8 mouse cellular contexts compared by ENCODE assay signal in the genomic region with DNA sequence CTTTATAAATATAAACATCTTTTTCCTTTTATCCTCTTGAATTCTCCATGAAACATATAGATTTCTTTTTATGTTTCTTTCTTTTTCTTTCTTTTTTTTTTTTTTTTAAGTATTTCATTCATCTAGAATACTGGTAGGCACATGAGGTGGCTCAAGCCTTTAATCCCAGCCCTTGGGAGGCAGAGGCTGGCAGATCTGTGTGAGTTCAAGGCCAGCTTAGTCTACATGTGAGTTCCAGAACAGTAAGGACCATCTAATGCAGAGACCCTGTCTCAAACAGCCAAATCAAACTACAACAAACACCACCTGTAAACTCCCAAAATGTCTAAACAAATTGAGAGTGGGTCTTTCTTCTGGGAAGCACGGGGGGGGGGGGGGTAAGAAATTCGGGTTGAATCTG. TPM values are rescaled to one million over a fixed set of nuclear protein-coding genes. Genes with fewer than 3 reads are reported as not detected.
DNase-seq lines count a peak whose midpoint lies in the region; ATAC-seq and TF ChIP-seq lines count a peak whose summit lies in the region.

No protein-coding gene starts in this region.

- ATAC-seq in forebrain, postnatal 0 days = no peak
- ATAC-seq in kidney, postnatal 0 days (replicated peaks; ENCODE audit: low FRiP score, low read depth) = no peak
- no peak for ATAC-seq in embryonic facial prominence, embryonic 14.5 days (ENCODE audit: low read depth)
- ATAC-seq in liver, embryonic 16.5 days (ENCODE audit: low read depth) = no peak
- ATAC-seq in activated CD4-positive, CD25-positive, alpha-beta regulatory T cell, adult 4 months = no peak

- peaks cover 48% of the 10 kb centered on the region for H3K4me1 ChIP-seq in forebrain, embryonic 10.5 days
- no peaks in the 10 kb centered on the region for H3K4me1 ChIP-seq in forebrain, postnatal 0 days (ENCODE audit: insufficient read depth)
- H3K4me1 ChIP-seq in kidney, postnatal 0 days (replicated peaks; ENCODE audit: insufficient read depth, low read length) = peaks cover 6% of the 10 kb centered on the region
- H3K4me1 ChIP-seq in embryonic facial prominence, embryonic 14.5 days (ENCODE audit: control insufficient read depth, insufficient read depth, low read length) = peaks cover 12% of the 10 kb centered on the region
- H3K4me1 ChIP-seq in liver, embryonic 16.5 days (ENCODE audit: control insufficient read depth, low read depth, low read length) = peaks cover 24% of the 10 kb centered on the region

- H3K27ac ChIP-seq in forebrain, embryonic 10.5 days = peak overlapping the region; percentile 98
- H3K27ac ChIP-seq in forebrain, postnatal 0 days (ENCODE audit: low read depth, low read length) = no peak overlapping the region
- no peak overlapping the region for H3K27ac ChIP-seq in kidney, postnatal 0 days
- no peak overlapping the region for H3K27ac ChIP-seq in embryonic facial prominence, embryonic 14.5 days (replicated peaks; ENCODE audit: low read depth, low read length)
- no peak overlapping the region for H3K27ac ChIP-seq in liver, embryonic 16.5 days (ENCODE audit: low read length)

- 13% methylated on average over 2 of the region's 2 CpGs for WGBS in forebrain, embryonic 10.5 days
- WGBS in forebrain, postnatal 0 days = 7% methylated on average over 2 of the region's 2 CpGs
- 11% methylated on average over 1 of the region's 2 CpGs for WGBS in kidney, postnatal 0 days
- 22% methylated on average over 1 of the region's 2 CpGs for WGBS in embryonic facial prominence, embryonic 14.5 days
- 6% methylated on average over 2 of the region's 2 CpGs for WGBS in liver, embryonic 16.5 days (ENCODE audit: insufficient replicate concordance)

- no peak for TF ChIP-seq CTCF in forebrain, postnatal 0 days (IDR thresholded peaks at IDR 0.05; ENCODE audit: low read depth)
- TF ChIP-seq CTCF in kidney, postnatal 0 days (IDR thresholded peaks at IDR 0.05; ENCODE audit: low read depth) = no peak

- peak overlapping the region; percentile 94 for H3K4me3 ChIP-seq in forebrain, embryonic 10.5 days
- no peak overlapping the region for H3K4me3 ChIP-seq in forebrain, postnatal 0 days (ENCODE audit: low read depth, low read length)
- no peak overlapping the region for H3K4me3 ChIP-seq in kidney, postnatal 0 days (replicated peaks; ENCODE audit: low read depth, low read length)
- no peak overlapping the region for H3K4me3 ChIP-seq in embryonic facial prominence, embryonic 14.5 days (ENCODE audit: low read depth, low read length)
- H3K4me3 ChIP-seq in liver, embryonic 16.5 days (ENCODE audit: low read depth, low read length) = peak overlapping the region; percentile 92; the same call in 1 of the 2 replicates

- intact Hi-C loops in left cerebral cortex, postnatal 14 days (cut with DNase I) = loop anchor here (5.0 to 10.0 kb wide), 5 partner anchors 132 to 563 kb away; a partner anchor contains a TSS

- H3K9ac ChIP-seq in forebrain, postnatal 0 days = no peak overlapping the region
- no peak overlapping the region for H3K9ac ChIP-seq in kidney, postnatal 0 days (ENCODE audit: low read depth, low read length)
- no peak overlapping the region for H3K9ac ChIP-seq in embryonic facial prominence, embryonic 14.5 days (ENCODE audit: low read depth, low read length)
- no peak overlapping the region for H3K9ac ChIP-seq in liver, embryonic 16.5 days (ENCODE audit: low read depth, low read length)

- no peaks in the 10 kb centered on the region for H3K27me3 ChIP-seq in forebrain, embryonic 10.5 days (ENCODE audit: poor library complexity, severe bottlenecking)
- no peaks in the 10 kb centered on the region for H3K27me3 ChIP-seq in forebrain, postnatal 0 days (ENCODE audit: insufficient read depth, low read length)
- H3K27me3 ChIP-seq in kidney, postnatal 0 days (ENCODE audit: insufficient read depth, low read length) = no peaks in the 10 kb centered on the region
- H3K27me3 ChIP-seq in embryonic facial prominence, embryonic 14.5 days (replicated peaks; ENCODE audit: control insufficient read depth, insufficient read depth, low read length) = no peaks in the 10 kb centered on the region
- no peaks in the 10 kb centered on the region for H3K27me3 ChIP-seq in liver, embryonic 16.5 days (ENCODE audit: control insufficient read depth, insufficient read depth, low read depth, low read length)

- H3K9me3 ChIP-seq in forebrain, embryonic 10.5 days = no peaks in the 10 kb centered on the region
- H3K9me3 ChIP-seq in forebrain, postnatal 0 days (ENCODE audit: low read length) = no peaks in the 10 kb centered on the region
- no peaks in the 10 kb centered on the region for H3K9me3 ChIP-seq in kidney, postnatal 0 days (replicated peaks; ENCODE audit: low read length)
- H3K9me3 ChIP-seq in embryonic facial prominence, embryonic 14.5 days (ENCODE audit: control insufficient read depth, low read length) = no peaks in the 10 kb centered on the region
- no peaks in the 10 kb centered on the region for H3K9me3 ChIP-seq in liver, embryonic 16.5 days (replicated peaks; ENCODE audit: control insufficient read depth, low read length)

- no peak overlapping the region for H3K4me2 ChIP-seq in forebrain, postnatal 0 days (ENCODE audit: low read depth)
- peak overlapping the region; percentile 65; the same call in 1 of the 2 replicates for H3K4me2 ChIP-seq in kidney, postnatal 0 days (ENCODE audit: low read length)
- H3K4me2 ChIP-seq in embryonic facial prominence, embryonic 14.5 days (ENCODE audit: low read depth, low read length) = peak overlapping the region; percentile 74
- H3K4me2 ChIP-seq in liver, embryonic 16.5 days (ENCODE audit: low read depth, low read length) = peak overlapping the region; percentile 97

- H3K36me3 ChIP-seq in forebrain, embryonic 10.5 days (replicated peaks) = no peaks in the 10 kb centered on the region
- no peaks in the 10 kb centered on the region for H3K36me3 ChIP-seq in forebrain, postnatal 0 days (ENCODE audit: insufficient read depth)
- H3K36me3 ChIP-seq in kidney, postnatal 0 days (ENCODE audit: insufficient read depth, low read length) = no peaks in the 10 kb centered on the region
- H3K36me3 ChIP-seq in embryonic facial prominence, embryonic 14.5 days (ENCODE audit: control insufficient read depth, insufficient read depth, low read length) = no peaks in the 10 kb centered on the region
- no peaks in the 10 kb centered on the region for H3K36me3 ChIP-seq in liver, embryonic 16.5 days (ENCODE audit: control insufficient read depth, insufficient read depth)

- DNase-seq in forebrain, embryonic 10.5 days (ENCODE audit: extremely low spot score, low spot score) = no peak
- DNase-seq in forebrain, postnatal 0 days = no peak
- no peak for DNase-seq in kidney, postnatal 0 days (ENCODE audit: low spot score)
- DNase-seq in kidney, postnatal 14 days = no peak
- DNase-seq in embryonic facial prominence, embryonic 14.5 days (ENCODE audit: low spot score) = no peak
- DNase-seq in left cerebral cortex, postnatal 14 days (ENCODE audit: low spot score in 2 of 2) = no peak

RNA-seq across cellular contexts. Expression of a gene that starts 1.7 kb away (rescaled TPM):
- 2.1 and 3.0 TPM in 2 replicates for polyA plus RNA-seq in forebrain, embryonic 10.5 days (2016; fragmentation: Nextera tagmentation; extraction: Ambion mirVana)
- total RNA-seq in forebrain, postnatal 0 days (2014; rRNA removed) = 301 and 445 TPM in 2 replicates
- polyA plus RNA-seq in forebrain, postnatal 0 days (2015; fragmentation: Nextera tagmentation; extraction: Ambion mirVana) = 88.6 and 138 TPM in 2 replicates
- polyA plus RNA-seq in kidney, postnatal 0 days (2015; fragmentation: Nextera tagmentation; extraction: Ambion mirVana) = 2.5 and 2.6 TPM in 2 replicates
- 4.5 and 7.0 TPM in 2 replicates for polyA plus RNA-seq in embryonic facial prominence, embryonic 14.5 days (2014; fragmentation: Nextera tagmentation; extraction: Ambion mirVana)
- polyA plus RNA-seq in liver, embryonic 16.5 days (2015; fragmentation: Nextera tagmentation; extraction: Ambion mirVana) = 0.47 and 0.83 TPM in 2 replicates
- 100 to 1,000 TPM; 397 to 428 TPM for total RNA-seq in left cerebral cortex, postnatal 14 days (2021)
- polyA plus RNA-seq in activated CD4-positive, CD25-positive, alpha-beta regulatory T cell, adult 4 months (2017; shearing (Covaris generic)) = 1 to 10 TPM; 2.2 to 3.8 TPM

Comparison
In these comparisons a context has a peak if more than half of its experiments do, and no peak if none do; other contexts are left out.
1. H3K4me3 ChIP-seq: peak in forebrain, embryonic 10.5 days (single experiment) and liver, embryonic 16.5 days (single experiment); none in forebrain, postnatal 0 days (single experiment), kidney, postnatal 0 days (single experiment) and embryonic facial prominence, embryonic 14.5 days (single experiment).
2. RNA of a gene that starts 1.7 kb away (polyA plus RNA-seq): 88.6 to 138 TPM in forebrain, postnatal 0 days; 4.5 to 7.0 TPM in embryonic facial prominence, embryonic 14.5 days, 2.2 to 3.8 TPM in activated CD4-positive, CD25-positive, alpha-beta regulatory T cell, adult 4 months, 2.1 to 3.0 TPM in forebrain, embryonic 10.5 days, 2.5 to 2.6 TPM in kidney, postnatal 0 days and 0.47 to 0.83 TPM in liver, embryonic 16.5 days; every median in the first group is over 10 times any median in the second.